Mouse (Mus musculus) ES-Bruce4 (cell line): ENCODE data around the gene Agps. TPM values are rescaled to one million over a fixed set of nuclear protein-coding genes. Genes with fewer than 3 reads are reported as not detected.
A peak's percentile ranks its signal among the peaks of the same experiment; 100 is the strongest.

Experiments
- H3K27ac ChIP-seq: 2 replicates; pipeline ENCODE4 v1.5.1; 2012; ENCODE audit warnings: low read length, inconsistent platforms; ENCODE audit not compliant: insufficient read depth
- H3K27me3 ChIP-seq: 2 replicates; pipeline ENCODE4 v1.6.1; 2012; ENCODE audit warnings: mild to moderate bottlenecking, low read length, inconsistent platforms; ENCODE audit not compliant: control insufficient read depth, poor library complexity, insufficient read depth, severe bottlenecking
- H3K36me3 ChIP-seq: 2 replicates; pipeline ENCODE4 v1.6.1; 2012; ENCODE audit warnings: inconsistent platforms, mild to moderate bottlenecking, low read length, moderate library complexity; ENCODE audit not compliant: control insufficient read depth, poor library complexity, insufficient read depth, severe bottlenecking
- H3K4me1 ChIP-seq: one replicate; pipeline ENCODE4 v1.8.1; 2011; ENCODE audit warnings: low read length; ENCODE audit not compliant: control insufficient read depth, insufficient read depth
- H3K4me3 ChIP-seq: 2 replicates; pipeline ENCODE4 v1.5.1; 2011; ENCODE audit warnings: low read depth, mild to moderate bottlenecking, low read length
- H3K9ac ChIP-seq: 2 replicates; pipeline ENCODE4 v1.6.1; 2012; ENCODE audit warnings: low read depth, mild to moderate bottlenecking, inconsistent platforms; ENCODE audit not compliant: poor library complexity, severe bottlenecking
- H3K9me3 ChIP-seq: replicated peaks from 2 replicates; pipeline ENCODE4 v1.6.1; 2012; ENCODE audit warnings: mild to moderate bottlenecking, low read length, inconsistent platforms; ENCODE audit not compliant: control insufficient read depth, poor library complexity, insufficient read depth, severe bottlenecking
- CTCF ChIP-seq: IDR thresholded peaks from one replicate; pipeline ENCODE4 v1.8.1; 2011; ENCODE audit warnings: low read depth, low read length
- EP300 ChIP-seq: IDR thresholded peaks from 2 replicates; pipeline ENCODE4 v1.6.1; 2011; ENCODE audit warnings: low read depth, low read length; ENCODE audit not compliant: insufficient read depth
- POLR2A ChIP-seq: IDR thresholded peaks from one replicate; pipeline ENCODE4 v1.8.1; 2011; ENCODE audit warnings: low read length; ENCODE audit not compliant: insufficient read depth
- polyA plus RNA-seq: library from polyadenylated mRNA; stranded (reverse); fragments of >200 nt; gene quantifications from 2 replicates; pipeline ENCODE4 v1.2.4, GENCODE M21; 2011; ENCODE audit warnings: low read depth; ENCODE audit not compliant: missing spikeins, insufficient read depth, insufficient read length

Agps gene
- polyA plus RNA-seq, 1 experiment, result 130 TPM

GRCm38 (mm10) chr2:75792377-75793203 lies 39.4 kb upstream of the Agps start:
- TF ChIP-seq EP300 (no peak), POLR2A (no peak), CTCF (no peak)
- Histone ChIP-seq H3K9me3 (no peaks in the 10 kb centered on the region), H3K4me1 (peaks cover 1% of the 10 kb centered on the region), H3K36me3 (no peaks in the 10 kb centered on the region), H3K27ac (0 out of 2 replicates have a peak overlapping the region, but pooled peaks have one; percentile 7), H3K9ac (no peak overlapping the region), H3K27me3 (no peaks in the 10 kb centered on the region; the same call in 1 of the 2 replicates), H3K4me3 (no peak overlapping the region)

- Histone ChIP-seq H3K9me3 (no peaks in the 10 kb centered on the region), H3K36me3 (no peaks in the 10 kb centered on the region), H3K4me1 (peaks cover 1% of the 10 kb centered on the region), H3K27ac (no peak overlapping the region), H3K4me3 (no peak overlapping the region), H3K27me3 (no peaks in the 10 kb centered on the region; the same call in 1 of the 2 replicates), H3K9ac (no peak overlapping the region)
- TF ChIP-seq EP300 (no peak), POLR2A (no peak), CTCF (no peak)
Observed at GRCm38 (mm10) chr2:75796181-75796580, 35.8 kb upstream of the Agps start.

GRCm38 (mm10) chr2:75798434-75798970 lies 33.5 kb upstream of the Agps start:
- no peak overlapping the region for H3K9ac ChIP-seq
- no peak overlapping the region for H3K4me3 ChIP-seq
- no peak for TF ChIP-seq EP300
- TF ChIP-seq CTCF, result no peak
- TF ChIP-seq POLR2A, result no peak
- H3K36me3 ChIP-seq, result no peaks in the 10 kb centered on the region
- no peaks in the 10 kb centered on the region for H3K9me3 ChIP-seq
- no peak overlapping the region for H3K27ac ChIP-seq
- H3K4me1 ChIP-seq, result no peaks in the 10 kb centered on the region
- H3K27me3 ChIP-seq, result no peaks in the 10 kb centered on the region; the same call in 1 of the 2 replicates

GRCm38 (mm10) chr2:75805767-75806166 lies 26.2 kb upstream of the Agps start:
- H3K4me1 ChIP-seq, result no peaks in the 10 kb centered on the region
- no peaks in the 10 kb centered on the region; the same call in 1 of the 2 replicates for H3K27me3 ChIP-seq
- H3K9me3 ChIP-seq, result no peaks in the 10 kb centered on the region
- H3K9ac ChIP-seq, result no peak overlapping the region
- H3K27ac ChIP-seq, result no peak overlapping the region
- no peak overlapping the region for H3K4me3 ChIP-seq
- TF ChIP-seq EP300 (no peak), POLR2A (no peak), CTCF (no peak)
- no peaks in the 10 kb centered on the region for H3K36me3 ChIP-seq

- H3K4me1 ChIP-seq, result no peaks in the 10 kb centered on the region
- H3K9me3 ChIP-seq, result no peaks in the 10 kb centered on the region
- no peaks in the 10 kb centered on the region for H3K27me3 ChIP-seq
- TF ChIP-seq POLR2A (no peak), EP300 (no peak), CTCF (no peak)
- H3K4me3 ChIP-seq, result no peak overlapping the region
- H3K36me3 ChIP-seq, result no peaks in the 10 kb centered on the region
- H3K9ac ChIP-seq, result no peak overlapping the region
- H3K27ac ChIP-seq, result no peak overlapping the region
Observed at GRCm38 (mm10) chr2:75806891-75807290, 25.1 kb upstream of the Agps start.

GRCm38 (mm10) chr2:75807460-75807859 lies 24.5 kb upstream of the Agps start:
- no peaks in the 10 kb centered on the region for H3K4me1 ChIP-seq
- H3K9ac ChIP-seq, result no peak overlapping the region
- H3K9me3 ChIP-seq, result no peaks in the 10 kb centered on the region
- H3K27ac ChIP-seq, result no peak overlapping the region
- no peak overlapping the region for H3K4me3 ChIP-seq
- H3K27me3 ChIP-seq, result no peaks in the 10 kb centered on the region
- no peaks in the 10 kb centered on the region for H3K36me3 ChIP-seq
- no peak for TF ChIP-seq EP300
- TF ChIP-seq CTCF, result no peak
- no peak for TF ChIP-seq POLR2A
